Mouse (Mus musculus): ENCODE measurements around the gene Msl1. TPM values are rescaled to one million over a fixed set of nuclear protein-coding genes. Genes with fewer than 3 reads are reported as not detected.

Msl1 gene
- polyA plus RNA-seq, 1 experiment from 2014 or later: 25.0 TPM

GRCm38 (mm10) chr11:98781851-98782512, 13.3 kb upstream of the Msl1 start:
- 11% methylated on average over 13 of the region's 14 CpGs for WGBS
- peak overlapping the region; percentile 14; the same call in 1 of the 2 replicates for H3K27ac ChIP-seq (replicated peaks; ENCODE audit: low read depth, low read length)

GRCm38 (mm10) chr11:98782651-98783235, 12.6 kb upstream of the Msl1 start:
- ATAC-seq (ENCODE audit: low FRiP score, low TSS enrichment) (no peak), DNase-seq (peak; percentile 35)
- Histone ChIP-seq H3K27me3 (ENCODE audit: control insufficient read depth, insufficient read depth, low read length) (no peaks in the 10 kb centered on the region), H3K27ac (replicated peaks; ENCODE audit: low read depth, low read length) (peak overlapping the region; percentile 65), H3K4me1 (ENCODE audit: control insufficient read depth, insufficient read depth, low read length) (peaks cover 42% of the 10 kb centered on the region), H3K9ac (replicated peaks; ENCODE audit: low read length) (no peak overlapping the region), H3K4me3 (replicated peaks; ENCODE audit: low read depth, low read length) (no peak overlapping the region), H3K4me2 (ENCODE audit: low read length) (peak overlapping the region; percentile 34), H3K36me3 (ENCODE audit: control insufficient read depth, insufficient read depth, low read length) (no peaks in the 10 kb centered on the region), H3K9me3 (ENCODE audit: control insufficient read depth, low read length) (no peaks in the 10 kb centered on the region)
- WGBS: 1% methylated on average over 17 of the region's 17 CpGs

More at GRCm38 (mm10) chr11:98781851-98782512, 13.3 kb upstream of the Msl1 start:
- Histone ChIP-seq H3K27me3 (ENCODE audit: control insufficient read depth, insufficient read depth, low read length) (no peaks in the 10 kb centered on the region), H3K4me2 (ENCODE audit: low read length) (peak overlapping the region; percentile 11; the same call in 1 of the 2 replicates), H3K4me3 (replicated peaks; ENCODE audit: low read depth, low read length) (no peak overlapping the region), H3K4me1 (ENCODE audit: control insufficient read depth, insufficient read depth, low read length) (peaks cover 44% of the 10 kb centered on the region), H3K36me3 (ENCODE audit: control insufficient read depth, insufficient read depth, low read length) (no peaks in the 10 kb centered on the region), H3K9ac (replicated peaks; ENCODE audit: low read length) (peak overlapping the region; percentile 14; the same call in 1 of the 2 replicates), H3K9me3 (ENCODE audit: control insufficient read depth, low read length) (no peaks in the 10 kb centered on the region)
- DNase-seq (peak; percentile 68), ATAC-seq (ENCODE audit: low FRiP score, low TSS enrichment) (no peak)

- H3K9ac ChIP-seq (replicated peaks; ENCODE audit: low read length): no peak overlapping the region
- H3K4me3 ChIP-seq (replicated peaks; ENCODE audit: low read depth, low read length): no peak overlapping the region
- H3K36me3 ChIP-seq (ENCODE audit: control insufficient read depth, insufficient read depth, low read length): no peaks in the 10 kb centered on the region
- H3K27ac ChIP-seq (replicated peaks; ENCODE audit: low read depth, low read length): peak overlapping the region; percentile 65
- ATAC-seq (ENCODE audit: low FRiP score, low TSS enrichment) (0 out of 2 replicates have a peak, but pooled peaks have one; percentile 32), DNase-seq (peak; percentile 78)
- no peaks in the 10 kb centered on the region for H3K9me3 ChIP-seq (ENCODE audit: control insufficient read depth, low read length)
- peak overlapping the region; percentile 34 for H3K4me2 ChIP-seq (ENCODE audit: low read length)
- 2% methylated on average over 20 of the region's 20 CpGs for WGBS
- H3K4me1 ChIP-seq (ENCODE audit: control insufficient read depth, insufficient read depth, low read length): peaks cover 42% of the 10 kb centered on the region
- no peaks in the 10 kb centered on the region for H3K27me3 ChIP-seq (ENCODE audit: control insufficient read depth, insufficient read depth, low read length)
Observed at GRCm38 (mm10) chr11:98783236-98783696, 12.1 kb upstream of the Msl1 start.

- no peak overlapping the region for H3K4me3 ChIP-seq (replicated peaks; ENCODE audit: low read depth, low read length)
- H3K4me1 ChIP-seq (ENCODE audit: control insufficient read depth, insufficient read depth, low read length): peaks cover 42% of the 10 kb centered on the region
- H3K27me3 ChIP-seq (ENCODE audit: control insufficient read depth, insufficient read depth, low read length): no peaks in the 10 kb centered on the region
- DNase-seq (no peak), ATAC-seq (ENCODE audit: low FRiP score, low TSS enrichment) (no peak)
- H3K4me2 ChIP-seq (ENCODE audit: low read length): no peak overlapping the region
- no peaks in the 10 kb centered on the region for H3K9me3 ChIP-seq (ENCODE audit: control insufficient read depth, low read length)
- no peaks in the 10 kb centered on the region for H3K36me3 ChIP-seq (ENCODE audit: control insufficient read depth, insufficient read depth, low read length)
- H3K27ac ChIP-seq (replicated peaks; ENCODE audit: low read depth, low read length): no peak overlapping the region
- H3K9ac ChIP-seq (replicated peaks; ENCODE audit: low read length): no peak overlapping the region
- 78% methylated on average over 4 of the region's 4 CpGs for WGBS
Observed at GRCm38 (mm10) chr11:98784139-98784538, 11.2 kb upstream of the Msl1 start.

GRCm38 (mm10) chr11:98785214-98785613, 10.1 kb upstream of the Msl1 start:
- no peak overlapping the region for H3K4me3 ChIP-seq (replicated peaks; ENCODE audit: low read depth, low read length)
- H3K36me3 ChIP-seq (ENCODE audit: control insufficient read depth, insufficient read depth, low read length): no peaks in the 10 kb centered on the region
- no peaks in the 10 kb centered on the region for H3K27me3 ChIP-seq (ENCODE audit: control insufficient read depth, insufficient read depth, low read length)
- no peaks in the 10 kb centered on the region for H3K9me3 ChIP-seq (ENCODE audit: control insufficient read depth, low read length)
- H3K9ac ChIP-seq (replicated peaks; ENCODE audit: low read length): no peak overlapping the region
- 0 out of 2 replicates have a peak overlapping the region, but pooled peaks have one; percentile 32 for H3K27ac ChIP-seq (replicated peaks; ENCODE audit: low read depth, low read length)
- WGBS: 68% methylated on average over 9 of the region's 10 CpGs
- ATAC-seq (ENCODE audit: low FRiP score, low TSS enrichment) (no peak), DNase-seq (no peak)
- peaks cover 47% of the 10 kb centered on the region for H3K4me1 ChIP-seq (ENCODE audit: control insufficient read depth, insufficient read depth, low read length)
- H3K4me2 ChIP-seq (ENCODE audit: low read length): no peak overlapping the region

GRCm38 (mm10) chr11:98785772-98786281, 9.5 kb upstream of the Msl1 start:
- H3K9ac ChIP-seq (replicated peaks; ENCODE audit: low read length): 0 out of 2 replicates have a peak overlapping the region, but pooled peaks have one; percentile 9
- no peak for ATAC-seq (ENCODE audit: low FRiP score, low TSS enrichment)
- WGBS: 9% methylated on average over 12 of the region's 12 CpGs

GRCm38 (mm10) chr11:98786359-98787214, 8.7 kb upstream of the Msl1 start:
- Histone ChIP-seq H3K9me3 (ENCODE audit: control insufficient read depth, low read length) (no peaks in the 10 kb centered on the region), H3K4me2 (ENCODE audit: low read length) (peak overlapping the region; percentile 40), H3K9ac (replicated peaks; ENCODE audit: low read length) (0 out of 2 replicates have a peak overlapping the region, but pooled peaks have one; percentile 9), H3K4me1 (ENCODE audit: control insufficient read depth, insufficient read depth, low read length) (peaks cover 45% of the 10 kb centered on the region), H3K27me3 (ENCODE audit: control insufficient read depth, insufficient read depth, low read length) (no peaks in the 10 kb centered on the region), H3K27ac (replicated peaks; ENCODE audit: low read depth, low read length) (peak overlapping the region; percentile 60), H3K4me3 (replicated peaks; ENCODE audit: low read depth, low read length) (no peak overlapping the region), H3K36me3 (ENCODE audit: control insufficient read depth, insufficient read depth, low read length) (no peaks in the 10 kb centered on the region)
- 2% methylated on average over 15 of the region's 15 CpGs for WGBS
- DNase-seq (peak; percentile 94), ATAC-seq (ENCODE audit: low FRiP score, low TSS enrichment) (peak; percentile 53)

More at GRCm38 (mm10) chr11:98785772-98786281, 9.5 kb upstream of the Msl1 start:
- Histone ChIP-seq H3K4me1 (ENCODE audit: control insufficient read depth, insufficient read depth, low read length) (peaks cover 47% of the 10 kb centered on the region), H3K36me3 (ENCODE audit: control insufficient read depth, insufficient read depth, low read length) (no peaks in the 10 kb centered on the region), H3K4me3 (replicated peaks; ENCODE audit: low read depth, low read length) (no peak overlapping the region), H3K27me3 (ENCODE audit: control insufficient read depth, insufficient read depth, low read length) (no peaks in the 10 kb centered on the region), H3K27ac (replicated peaks; ENCODE audit: low read depth, low read length) (peak overlapping the region; percentile 60), H3K4me2 (ENCODE audit: low read length) (peak overlapping the region; percentile 40), H3K9me3 (ENCODE audit: control insufficient read depth, low read length) (no peaks in the 10 kb centered on the region)
- DNase-seq: peak; percentile 82

- H3K27ac ChIP-seq (replicated peaks; ENCODE audit: low read depth, low read length): peak overlapping the region; percentile 60; the same call in 1 of the 2 replicates
Observed at GRCm38 (mm10) chr11:98787229-98787628, 8.1 kb upstream of the Msl1 start.

More at GRCm38 (mm10) chr11:98787229-98787628, 8.1 kb upstream of the Msl1 start:
- DNase-seq: no peak
- no peaks in the 10 kb centered on the region for H3K36me3 ChIP-seq (ENCODE audit: control insufficient read depth, insufficient read depth, low read length)
- no peak for ATAC-seq (ENCODE audit: low FRiP score, low TSS enrichment)
- WGBS: 32% methylated on average over 7 of the region's 7 CpGs
- peaks cover 39% of the 10 kb centered on the region for H3K4me1 ChIP-seq (ENCODE audit: control insufficient read depth, insufficient read depth, low read length)
- H3K27me3 ChIP-seq (ENCODE audit: control insufficient read depth, insufficient read depth, low read length): no peaks in the 10 kb centered on the region
- H3K4me2 ChIP-seq (ENCODE audit: low read length): no peak overlapping the region
- H3K9me3 ChIP-seq (ENCODE audit: control insufficient read depth, low read length): no peaks in the 10 kb centered on the region
- H3K4me3 ChIP-seq (replicated peaks; ENCODE audit: low read depth, low read length): no peak overlapping the region
- no peak overlapping the region for H3K9ac ChIP-seq (replicated peaks; ENCODE audit: low read length)

Data from midbrain, embryonic 14.5 days (tissue).